Mouse (Mus musculus) C2C12 (cell line): ENCODE measurements around the gene Zfyve27.

Experiments used
- CTCF ChIP-seq: IDR thresholded peaks from one replicate; pipeline ENCODE4 v1.5.1; 2011; ENCODE audit not compliant: control insufficient read depth, insufficient read depth, insufficient read length
- FOSL1 ChIP-seq: IDR thresholded peaks from one replicate; pipeline ENCODE4 v1.8.0; 2011; ENCODE audit warnings: mild to moderate bottlenecking, low read length; ENCODE audit not compliant: poor library complexity, insufficient read depth, severe bottlenecking
- MYOD1 ChIP-seq: IDR thresholded peaks from one replicate; pipeline ENCODE4 v1.6.1; 2011; ENCODE audit warnings: low read depth; ENCODE audit not compliant: control insufficient read depth, insufficient read length
- USF1 ChIP-seq: IDR thresholded peaks from one replicate; pipeline ENCODE4 v1.6.1; 2011; ENCODE audit warnings: low read depth, mild to moderate bottlenecking, control low read depth, moderate library complexity

DNA sequence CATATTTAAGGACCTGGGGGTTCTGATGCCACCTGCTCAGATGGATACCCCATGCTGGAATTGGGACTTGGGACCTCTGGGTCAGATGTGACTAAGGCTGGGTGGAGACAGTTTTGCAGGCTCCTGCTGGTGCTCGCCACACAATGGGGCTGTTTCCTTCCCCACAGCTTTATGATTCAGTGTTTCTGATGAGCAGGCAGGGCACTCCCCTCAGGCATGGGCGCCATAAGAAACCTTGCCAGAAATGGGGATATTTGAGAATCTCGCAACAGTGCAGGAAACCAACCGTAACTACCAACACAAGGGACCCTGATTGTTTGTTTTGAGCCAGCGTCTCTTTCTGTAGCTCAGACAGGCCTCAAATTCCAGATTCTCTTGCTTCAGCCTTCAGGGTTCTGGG is 32.6 kb upstream of the Zfyve27 start:
- TF ChIP-seq MYOD1 (no peak), CTCF (no peak), USF1 (no peak), FOSL1 (no peak)
